Mouse (Mus musculus) liver, postnatal 0 days (tissue): ENCODE data around the gene Pigt.

ENCODE experiments used
- CTCF ChIP-seq: sonication (generic); IDR thresholded peaks from 2 replicates; pipeline ENCODE4 v1.5.1; 2016; ENCODE audit warnings: antibody characterized with exemption, low read depth
- EP300 ChIP-seq: IDR thresholded peaks from 2 replicates; pipeline ENCODE4 v1.6.1; 2016; ENCODE audit warnings: antibody characterized with exemption, low read depth, mild to moderate bottlenecking

GRCm38 (mm10) chr2:164549963-164550894 lies 52.9 kb downstream of the Pigt start:
- TF ChIP-seq EP300 (no peak), CTCF (no peak)
